Mouse (Mus musculus): ENCODE measurements around the gene Tspan1. TPM values are rescaled to one million over a fixed set of nuclear protein-coding genes. Genes with fewer than 3 reads are reported as not detected.

Gene Tspan1
- polyA plus RNA-seq, 1 experiment from 2014 or later = 330 TPM

DNA sequence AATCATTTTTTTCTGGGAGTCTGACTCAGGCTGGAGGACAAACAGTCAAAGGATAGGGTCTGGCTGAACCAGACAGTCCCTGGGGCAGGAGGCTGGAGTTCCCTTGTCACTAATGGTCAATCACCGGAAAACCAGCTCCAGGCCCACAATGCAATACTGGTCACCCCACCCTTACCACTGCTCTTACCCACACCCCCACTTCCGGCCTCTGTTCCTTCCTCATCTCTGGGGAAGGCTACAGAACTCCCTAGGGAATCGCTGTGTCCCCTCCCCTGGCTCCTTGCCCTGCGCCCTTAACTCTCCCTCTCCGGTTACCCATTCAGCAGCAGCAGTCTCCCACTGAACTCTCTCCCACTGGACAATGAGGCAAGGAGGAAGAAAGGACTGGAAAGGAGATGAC, 9.7 kb upstream of the Tspan1 start:
- H3K4me3 ChIP-seq (ENCODE audit: low read depth, low read length) = no peak overlapping the region
- ATAC-seq (ENCODE audit: low FRiP score, low TSS enrichment) = peak; percentile 24
- peak overlapping the region; percentile 31; the same call in 1 of the 2 replicates for H3K9ac ChIP-seq (ENCODE audit: low read length)

DNA sequence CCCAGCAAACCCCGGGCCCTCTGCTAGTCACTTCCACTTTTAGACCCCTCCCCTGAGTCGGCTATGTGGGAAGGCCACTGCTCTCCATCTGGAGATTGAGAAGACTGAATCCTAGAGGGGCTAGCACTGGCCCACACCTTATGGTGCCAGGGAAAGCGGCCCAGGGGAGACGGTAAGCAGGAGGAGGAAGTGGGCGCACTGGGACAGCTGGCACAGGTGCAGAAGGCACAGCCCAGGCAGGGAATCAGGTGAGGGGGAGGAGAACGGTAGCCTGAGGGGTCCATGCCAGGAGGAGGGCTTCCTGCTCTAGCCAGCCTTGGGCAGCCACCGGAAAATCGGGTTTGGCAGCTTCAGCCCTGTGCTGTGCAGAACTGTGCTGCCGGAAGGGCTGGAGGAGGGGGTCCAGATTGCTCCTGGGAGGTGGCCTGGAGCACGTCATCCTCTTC, 9.2 kb upstream of the Tspan1 start:
- Histone ChIP-seq H3K9me3 (ENCODE audit: control insufficient read depth, low read length) (no peaks in the 10 kb centered on the region), H3K4me1 (replicated peaks; ENCODE audit: control insufficient read depth, insufficient read depth) (peaks cover 15% of the 10 kb centered on the region), H3K27ac (replicated peaks) (peak overlapping the region; percentile 85), H3K36me3 (ENCODE audit: control insufficient read depth, insufficient read depth, low read length) (no peaks in the 10 kb centered on the region), H3K27me3 (ENCODE audit: control insufficient read depth, insufficient read depth, low read length) (no peaks in the 10 kb centered on the region), H3K9ac (ENCODE audit: low read length) (peak overlapping the region; percentile 43), H3K4me2 (replicated peaks; ENCODE audit: low read depth) (peak overlapping the region; percentile 44), H3K4me3 (ENCODE audit: low read depth, low read length) (no peak overlapping the region)
- ATAC-seq (ENCODE audit: low FRiP score, low TSS enrichment) (peak; percentile 89), DNase-seq (ENCODE audit: low spot score) (peak; percentile 93)
- no peak for TF ChIP-seq EP300 (optimal IDR thresholded peaks at IDR 0.05)
- TF ChIP-seq CTCF (IDR thresholded peaks at IDR 0.05; ENCODE audit: low read depth) = no peak
- WGBS = 12% methylated on average over 10 of the region's 10 CpGs

More for the DNA sequence above, 9.7 kb upstream of the Tspan1 start:
- no peaks in the 10 kb centered on the region for H3K36me3 ChIP-seq (ENCODE audit: control insufficient read depth, insufficient read depth, low read length)
- H3K27me3 ChIP-seq (ENCODE audit: control insufficient read depth, insufficient read depth, low read length) = no peaks in the 10 kb centered on the region
- peak overlapping the region; percentile 85 for H3K27ac ChIP-seq (replicated peaks)
- peak overlapping the region; percentile 44 for H3K4me2 ChIP-seq (replicated peaks; ENCODE audit: low read depth)
- H3K4me1 ChIP-seq (replicated peaks; ENCODE audit: control insufficient read depth, insufficient read depth) = peaks cover 15% of the 10 kb centered on the region
- TF ChIP-seq EP300 (optimal IDR thresholded peaks at IDR 0.05) (no peak), CTCF (IDR thresholded peaks at IDR 0.05; ENCODE audit: low read depth) (no peak)
- DNase-seq (ENCODE audit: low spot score) = peak; percentile 64
- H3K9me3 ChIP-seq (ENCODE audit: control insufficient read depth, low read length) = no peaks in the 10 kb centered on the region
- 28% methylated on average over 5 of the region's 5 CpGs for WGBS

DNA sequence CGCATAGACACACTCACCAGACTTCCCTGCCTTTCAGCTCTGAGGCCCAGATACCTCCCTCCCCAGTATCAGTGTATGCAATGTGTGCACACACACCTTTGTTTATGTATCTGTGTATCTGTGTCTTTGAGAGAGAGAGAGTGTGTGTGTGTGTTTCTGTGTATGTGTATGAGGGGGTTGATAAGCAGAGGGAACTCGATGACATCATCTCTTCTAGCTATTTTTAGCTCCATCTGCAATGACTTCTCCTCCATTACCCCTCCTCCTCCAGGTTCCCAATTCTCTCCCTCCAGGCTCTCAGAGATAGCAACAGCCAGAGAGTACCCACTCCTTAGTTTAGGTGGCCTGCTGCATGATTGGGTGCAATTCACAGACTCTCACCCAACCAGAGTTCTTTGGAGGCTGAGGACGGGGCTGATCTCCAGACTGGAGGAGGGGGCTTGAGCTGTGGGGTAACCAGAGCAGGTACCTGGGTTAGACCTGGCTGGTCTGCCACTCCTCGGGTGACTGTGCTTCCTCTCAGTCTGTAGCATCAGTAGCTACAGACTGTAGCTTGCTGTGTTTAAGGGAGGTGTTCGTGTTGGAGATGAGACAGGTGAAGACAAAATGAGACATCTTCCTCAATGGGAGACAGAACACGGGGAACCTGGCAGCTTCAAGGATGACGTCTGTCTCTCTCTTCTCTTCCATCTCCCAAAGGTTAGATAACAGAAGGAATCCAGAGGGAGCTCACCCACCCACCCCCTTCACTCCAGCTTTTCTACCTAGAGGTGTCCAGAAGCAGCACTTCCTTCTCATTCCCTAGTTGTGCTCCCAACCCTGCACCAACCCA, 8.5 kb upstream of the Tspan1 start:
- H3K36me3 ChIP-seq (ENCODE audit: control insufficient read depth, insufficient read depth, low read length) = no peaks in the 10 kb centered on the region
- H3K4me2 ChIP-seq (replicated peaks; ENCODE audit: low read depth) = peak overlapping the region; percentile 44
- H3K27me3 ChIP-seq (ENCODE audit: control insufficient read depth, insufficient read depth, low read length) = no peaks in the 10 kb centered on the region
- peak overlapping the region; percentile 43 for H3K9ac ChIP-seq (ENCODE audit: low read length)
- TF ChIP-seq CTCF (IDR thresholded peaks at IDR 0.05; ENCODE audit: low read depth) (no peak), EP300 (optimal IDR thresholded peaks at IDR 0.05) (no peak)
- DNase-seq (ENCODE audit: low spot score) (peak; percentile 56), ATAC-seq (ENCODE audit: low FRiP score, low TSS enrichment) (peak; percentile 83)
- H3K27ac ChIP-seq (replicated peaks) = peak overlapping the region; percentile 85
- H3K9me3 ChIP-seq (ENCODE audit: control insufficient read depth, low read length) = no peaks in the 10 kb centered on the region
- WGBS = 43% methylated on average over 7 of the region's 7 CpGs
- H3K4me3 ChIP-seq (ENCODE audit: low read depth, low read length) = no peak overlapping the region
- peaks cover 15% of the 10 kb centered on the region for H3K4me1 ChIP-seq (replicated peaks; ENCODE audit: control insufficient read depth, insufficient read depth)

DNA sequence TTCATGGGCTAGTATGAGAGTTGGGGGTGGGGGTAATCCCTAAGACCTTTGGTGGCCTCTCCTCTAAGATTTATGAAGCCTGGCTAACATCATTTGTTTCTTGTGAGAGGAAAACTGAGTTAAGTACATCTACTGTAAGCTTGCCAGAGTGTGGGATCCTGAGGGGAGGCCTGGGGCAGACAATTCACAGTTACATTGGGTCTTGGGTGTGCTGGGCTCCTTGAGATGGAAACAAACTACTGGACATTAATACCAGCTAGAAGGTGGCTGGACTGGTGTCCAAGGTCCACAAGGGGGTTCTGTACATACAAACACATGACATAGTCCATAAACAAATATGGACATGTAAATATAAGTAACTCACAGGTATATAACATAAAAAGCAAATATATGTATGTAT, 7.7 kb upstream of the Tspan1 start:
- no peak overlapping the region for H3K4me3 ChIP-seq (ENCODE audit: low read depth, low read length)
- H3K9me3 ChIP-seq (ENCODE audit: control insufficient read depth, low read length) = no peaks in the 10 kb centered on the region
- no peaks in the 10 kb centered on the region for H3K27me3 ChIP-seq (ENCODE audit: control insufficient read depth, insufficient read depth, low read length)
- no peak for ATAC-seq (ENCODE audit: low FRiP score, low TSS enrichment)
- no peak overlapping the region for H3K4me2 ChIP-seq (replicated peaks; ENCODE audit: low read depth)
- peak overlapping the region; percentile 85 for H3K27ac ChIP-seq (replicated peaks)
- DNase-seq (ENCODE audit: low spot score) = no peak
- H3K9ac ChIP-seq (ENCODE audit: low read length) = no peak overlapping the region
- H3K4me1 ChIP-seq (replicated peaks; ENCODE audit: control insufficient read depth, insufficient read depth) = peaks cover 15% of the 10 kb centered on the region
- no peaks in the 10 kb centered on the region for H3K36me3 ChIP-seq (ENCODE audit: control insufficient read depth, insufficient read depth, low read length)
- TF ChIP-seq EP300 (optimal IDR thresholded peaks at IDR 0.05) = no peak
- no peak for TF ChIP-seq CTCF (IDR thresholded peaks at IDR 0.05; ENCODE audit: low read depth)

DNA sequence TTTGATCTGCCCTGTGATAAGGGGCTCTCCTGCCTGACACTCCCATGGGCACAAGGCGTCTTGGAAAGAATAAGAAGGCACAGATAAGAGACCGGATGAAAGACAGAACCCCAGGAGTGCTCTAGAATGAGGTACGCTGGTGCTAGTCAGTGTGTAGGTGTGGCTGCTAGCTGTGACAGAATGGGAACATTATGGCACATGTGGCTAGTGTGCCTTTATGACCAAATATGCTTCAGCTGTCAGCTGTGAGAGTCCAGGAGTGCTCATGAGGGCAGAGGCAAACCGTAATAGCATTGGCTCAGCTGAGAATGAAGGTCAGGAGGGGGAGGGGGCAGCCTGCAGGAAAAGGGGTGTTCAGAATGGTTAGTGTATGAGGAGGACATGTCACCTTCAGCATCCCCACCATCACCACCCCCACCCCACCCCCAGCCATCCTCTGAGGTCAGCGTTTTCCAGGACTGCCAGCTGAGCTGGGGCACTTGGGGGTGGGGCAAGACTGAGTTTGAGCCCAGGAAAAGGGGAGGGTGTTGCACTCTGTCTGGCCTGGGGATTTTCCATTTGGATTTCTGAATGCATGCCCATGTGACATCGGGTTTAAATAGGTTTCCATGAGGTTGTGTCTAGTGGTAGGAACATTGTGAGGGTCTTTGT, 7.2 kb upstream of the Tspan1 start:
- H3K4me1 ChIP-seq (replicated peaks; ENCODE audit: control insufficient read depth, insufficient read depth) = peaks cover 15% of the 10 kb centered on the region
- peak; percentile 64 for DNase-seq (ENCODE audit: low spot score)

More for the DNA sequence above, 7.2 kb upstream of the Tspan1 start:
- Histone ChIP-seq H3K9me3 (ENCODE audit: control insufficient read depth, low read length) (no peaks in the 10 kb centered on the region), H3K4me3 (ENCODE audit: low read depth, low read length) (no peak overlapping the region), H3K36me3 (ENCODE audit: control insufficient read depth, insufficient read depth, low read length) (no peaks in the 10 kb centered on the region), H3K4me2 (replicated peaks; ENCODE audit: low read depth) (no peak overlapping the region), H3K27ac (replicated peaks) (peak overlapping the region; percentile 85), H3K9ac (ENCODE audit: low read length) (no peak overlapping the region), H3K27me3 (ENCODE audit: control insufficient read depth, insufficient read depth, low read length) (no peaks in the 10 kb centered on the region)
- WGBS = 42% methylated on average over 6 of the region's 6 CpGs
- ATAC-seq (ENCODE audit: low FRiP score, low TSS enrichment) = 0 out of 2 replicates have a peak, but pooled peaks have one; percentile 9
- TF ChIP-seq CTCF (IDR thresholded peaks at IDR 0.05; ENCODE audit: low read depth) = no peak
- no peak for TF ChIP-seq EP300 (optimal IDR thresholded peaks at IDR 0.05)
